25 mouse cellular contexts compared by ENCODE assay signal in genomic region chr3:37365976-37366375, GRCm38 (mm10). TPM values are rescaled to one million over a fixed set of nuclear protein-coding genes. Genes with fewer than 3 reads are reported as not detected.
DNase-seq lines count a peak whose midpoint lies in the region; ATAC-seq and TF ChIP-seq lines count a peak whose summit lies in the region.
"Had no signal": no experiment of that assay in that cellular context is flagged by ENCODE, and none has a peak within 500 bp of the region (broad histone marks: within the 10 kb centered on the region; RNA-seq: fewer than 3 reads in every experiment).

No protein-coding gene starts in this region.

- no peaks in the 10 kb centered on the region for H3K36me3 ChIP-seq in heart, postnatal 0 days (replicated peaks; ENCODE audit: control insufficient read depth, insufficient read depth, low read length)
- H3K36me3 ChIP-seq in lung, embryonic 15.5 days, result no peaks in the 10 kb centered on the region
- no peaks in the 10 kb centered on the region for H3K36me3 ChIP-seq in lung, embryonic 16.5 days (ENCODE audit: control insufficient read depth, insufficient read depth, low read length)
- H3K36me3 ChIP-seq: forebrain, embryonic 10.5 days; hindbrain, embryonic 15.5 days; limb, embryonic 12.5 days; neural tube, embryonic 12.5 days had no signal

- DNase-seq in heart, postnatal 0 days (ENCODE audit: low spot score), result no peak
- no peak for DNase-seq in heart, postnatal 25 days (ENCODE audit: low spot score)
- no peak for DNase-seq in lung, adult 18-20 months
- peak; percentile 28 for DNase-seq in lung, postnatal 25 days (ENCODE audit: low spot score)
- DNase-seq in right cerebral cortex, postnatal 10 days (ENCODE audit: low spot score in 2 of 2), result no peak
- no peak for DNase-seq in natural killer cell, adult 2 months (ENCODE audit: low spot score in 2 of 2)
- DNase-seq: adrenal gland, adult 2 months; cerebellum, adult 18-20 months; cerebellum, postnatal 14 days; gastrocnemius, postnatal 36 days; kidney, adult 11 months; kidney, postnatal 14 days; layer of hippocampus, postnatal 36 days; liver, postnatal 0 days; midbrain, embryonic 14.5 days; thymus, postnatal 14 days had no signal

- no peaks in the 10 kb centered on the region for H3K27me3 ChIP-seq in heart, postnatal 0 days (ENCODE audit: control insufficient read depth, insufficient read depth, low read length)
- no peaks in the 10 kb centered on the region for H3K27me3 ChIP-seq in lung, embryonic 15.5 days
- no peaks in the 10 kb centered on the region for H3K27me3 ChIP-seq in lung, embryonic 16.5 days (ENCODE audit: control insufficient read depth, insufficient read depth, low read depth, low read length)
- H3K27me3 ChIP-seq: hindbrain, embryonic 15.5 days; limb, embryonic 12.5 days; neural tube, embryonic 12.5 days had no signal

- peaks cover 12% of the 10 kb centered on the region for H3K4me1 ChIP-seq in heart, postnatal 0 days (ENCODE audit: control insufficient read depth, insufficient read depth)
- peaks cover 10% of the 10 kb centered on the region for H3K4me1 ChIP-seq in lung, embryonic 15.5 days
- H3K4me1 ChIP-seq in lung, embryonic 16.5 days (replicated peaks; ENCODE audit: control insufficient read depth, insufficient read depth, low read length), result peaks cover 7% of the 10 kb centered on the region; the same call in 1 of the 2 replicates
- H3K4me1 ChIP-seq: forebrain, embryonic 10.5 days; hindbrain, embryonic 15.5 days; limb, embryonic 12.5 days; neural tube, embryonic 12.5 days had no signal

- peak overlapping the region; percentile 47 for H3K27ac ChIP-seq in heart, postnatal 0 days (ENCODE audit: low read depth)
- peak overlapping the region; percentile 85 for H3K27ac ChIP-seq in lung, embryonic 15.5 days
- peak overlapping the region; percentile 79 for H3K27ac ChIP-seq in lung, embryonic 16.5 days (ENCODE audit: low read length)
- H3K27ac ChIP-seq: forebrain, embryonic 10.5 days; hindbrain, embryonic 15.5 days; limb, embryonic 12.5 days; neural tube, embryonic 12.5 days had no signal

- no peak overlapping the region for H3K4me3 ChIP-seq in heart, postnatal 0 days (ENCODE audit: low read depth, low read length)
- no peak overlapping the region for H3K4me3 ChIP-seq in lung, embryonic 15.5 days
- no peak overlapping the region for H3K4me3 ChIP-seq in lung, embryonic 16.5 days (ENCODE audit: low read length)
- H3K4me3 ChIP-seq: forebrain, embryonic 10.5 days; hindbrain, embryonic 15.5 days; limb, embryonic 12.5 days; neural tube, embryonic 12.5 days had no signal

- TF ChIP-seq EP300 in heart, postnatal 0 days (IDR thresholded peaks at IDR 0.05; ENCODE audit: low read depth), result no peak

- no peak overlapping the region for H3K4me2 ChIP-seq in heart, postnatal 0 days (ENCODE audit: low read depth, low read length)
- H3K4me2 ChIP-seq in lung, embryonic 15.5 days, result no peak overlapping the region
- H3K4me2 ChIP-seq in lung, embryonic 16.5 days (ENCODE audit: low read depth, low read length), result no peak overlapping the region
- H3K4me2 ChIP-seq: hindbrain, embryonic 15.5 days; limb, embryonic 12.5 days; liver, embryonic 11.5 days; neural tube, embryonic 12.5 days had no signal

- WGBS in heart, postnatal 0 days, result 31% methylated on average over 3 of the region's 3 CpGs
- 24% methylated on average over 3 of the region's 3 CpGs for WGBS in lung, embryonic 15.5 days
- 32% methylated on average over 3 of the region's 3 CpGs for WGBS in lung, embryonic 16.5 days

- no peak overlapping the region for H3K9ac ChIP-seq in heart, postnatal 0 days (replicated peaks; ENCODE audit: low read depth, low read length)
- H3K9ac ChIP-seq in lung, embryonic 15.5 days, result no peak overlapping the region
- H3K9ac ChIP-seq in lung, embryonic 16.5 days (ENCODE audit: low read length), result no peak overlapping the region
- H3K9ac ChIP-seq: hindbrain, embryonic 15.5 days; limb, embryonic 12.5 days; liver, postnatal 0 days; neural tube, embryonic 12.5 days had no signal

- no peak for TF ChIP-seq CTCF in heart, postnatal 0 days (IDR thresholded peaks at IDR 0.05; ENCODE audit: low read depth)

- H3K9me3 ChIP-seq in heart, postnatal 0 days (replicated peaks; ENCODE audit: control insufficient read depth, low read length), result no peaks in the 10 kb centered on the region
- H3K9me3 ChIP-seq in lung, embryonic 15.5 days, result no peaks in the 10 kb centered on the region
- no peaks in the 10 kb centered on the region for H3K9me3 ChIP-seq in lung, embryonic 16.5 days (ENCODE audit: control insufficient read depth, low read length)
- H3K9me3 ChIP-seq: forebrain, embryonic 10.5 days; hindbrain, embryonic 15.5 days; limb, embryonic 12.5 days; neural tube, embryonic 12.5 days had no signal

- intact Hi-C loops in heart, postnatal 25 days (cut with DNase I), result no loop called here

- ATAC-seq in heart, postnatal 0 days (ENCODE audit: insufficient read depth, low read depth), result no peak
- peak; percentile 94 for ATAC-seq in lung, embryonic 15.5 days (ENCODE audit: borderline replicate concordance, extremely low read depth, low FRiP score, low TSS enrichment)
- peak; percentile 95 for ATAC-seq in lung, embryonic 16.5 days (ENCODE audit: low read depth)
- ATAC-seq: forebrain, embryonic 16.5 days; liver, postnatal 0 days had no signal

RNA-seq across cellular contexts. Expression of gene Fgf2, which starts 17.8 kb away (rescaled TPM):
- total RNA-seq in heart, postnatal 0 days (2014; rRNA removed; ENCODE audit: low replicate concordance), result 2.2 and 3.4 TPM in 2 replicates
- 0.86 and 1.1 TPM in 2 replicates for polyA plus RNA-seq in heart, postnatal 0 days (2015; fragmentation: Nextera tagmentation; extraction: Ambion mirVana)
- 10 to 100 TPM in 1 of 2 experiments, 1 to 10 TPM in 1; 5.5 to 11.3 TPM for total RNA-seq in heart, postnatal 25 days (2021)
- polyA plus RNA-seq in lung, embryonic 15.5 days (2015; fragmentation: Nextera tagmentation; extraction: Ambion mirVana), result 2.2 and 2.3 TPM in 2 replicates
- polyA plus RNA-seq in lung, embryonic 16.5 days (2015; fragmentation: Nextera tagmentation; extraction: Ambion mirVana), result 2.8 and 3.1 TPM in 2 replicates
- total RNA-seq: megakaryocyte-erythroid progenitor cell, adult 5-6 weeks had no signal

RNA-seq across cellular contexts. Expression of gene Cetn4, which starts 53.5 kb away (rescaled TPM):
- total RNA-seq in heart, postnatal 0 days (2014; rRNA removed; ENCODE audit: low replicate concordance), result 0.04 TPM in 1 of 2 replicates, not detected in the other
- polyA plus RNA-seq in heart, postnatal 0 days (2015; fragmentation: Nextera tagmentation; extraction: Ambion mirVana), result 1.2 and 1.5 TPM in 2 replicates
- under 1 TPM; 0.20 to 0.49 TPM for total RNA-seq in heart, postnatal 25 days (2021)
- 4.9 and 5.7 TPM in 2 replicates for polyA plus RNA-seq in lung, embryonic 15.5 days (2015; fragmentation: Nextera tagmentation; extraction: Ambion mirVana)
- 9.2 and 10.0 TPM in 2 replicates for polyA plus RNA-seq in lung, embryonic 16.5 days (2015; fragmentation: Nextera tagmentation; extraction: Ambion mirVana)

RNA-seq across cellular contexts. Expression of gene Bbs12, which starts 53.6 kb away (rescaled TPM):
- 0.73 and 4.9 TPM in 2 replicates for total RNA-seq in heart, postnatal 0 days (2014; rRNA removed; ENCODE audit: low replicate concordance)
- 3.1 TPM in 2 replicates for polyA plus RNA-seq in heart, postnatal 0 days (2015; fragmentation: Nextera tagmentation; extraction: Ambion mirVana)
- 1 to 10 TPM in 1 of 2 experiments, under 1 TPM in 1; 0.95 to 1.1 TPM for total RNA-seq in heart, postnatal 25 days (2021)
- 7.7 and 8.1 TPM in 2 replicates for polyA plus RNA-seq in lung, embryonic 15.5 days (2015; fragmentation: Nextera tagmentation; extraction: Ambion mirVana)
- polyA plus RNA-seq in lung, embryonic 16.5 days (2015; fragmentation: Nextera tagmentation; extraction: Ambion mirVana), result 6.9 and 7.2 TPM in 2 replicates

RNA-seq across cellular contexts. Expression of gene Spata5, which starts 53.7 kb away (rescaled TPM):
- 11.1 and 17.0 TPM in 2 replicates for total RNA-seq in heart, postnatal 0 days (2014; rRNA removed; ENCODE audit: low replicate concordance)
- 13.8 and 18.7 TPM in 2 replicates for polyA plus RNA-seq in heart, postnatal 0 days (2015; fragmentation: Nextera tagmentation; extraction: Ambion mirVana)
- 10 to 100 TPM; 11.9 to 13.7 TPM for total RNA-seq in heart, postnatal 25 days (2021)
- 31.5 and 34.8 TPM in 2 replicates for polyA plus RNA-seq in lung, embryonic 15.5 days (2015; fragmentation: Nextera tagmentation; extraction: Ambion mirVana)
- polyA plus RNA-seq in lung, embryonic 16.5 days (2015; fragmentation: Nextera tagmentation; extraction: Ambion mirVana), result 29.8 and 31.3 TPM in 2 replicates

RNA-seq across cellular contexts. Expression of gene Nudt6, which starts 54.0 kb away (rescaled TPM):
- 9.8 and 38.8 TPM in 2 replicates for total RNA-seq in heart, postnatal 0 days (2014; rRNA removed; ENCODE audit: low replicate concordance)
- 23.6 and 25.4 TPM in 2 replicates for polyA plus RNA-seq in heart, postnatal 0 days (2015; fragmentation: Nextera tagmentation; extraction: Ambion mirVana)
- total RNA-seq in heart, postnatal 25 days (2021), result 10 to 100 TPM; 28.2 to 30.5 TPM
- 5.5 and 5.9 TPM in 2 replicates for polyA plus RNA-seq in lung, embryonic 15.5 days (2015; fragmentation: Nextera tagmentation; extraction: Ambion mirVana)
- 5.1 and 5.2 TPM in 2 replicates for polyA plus RNA-seq in lung, embryonic 16.5 days (2015; fragmentation: Nextera tagmentation; extraction: Ambion mirVana)
